Mouse (Mus musculus) embryonic facial prominence, embryonic 12.5 days (tissue): ENCODE measurements around the gene Uba52. TPM values are rescaled to one million over a fixed set of nuclear protein-coding genes. Genes with fewer than 3 reads are reported as not detected.
A peak's percentile ranks its signal among the peaks of the same experiment; 100 is the strongest.

ENCODE experiments used
- ATAC-seq: fragments of 200-750 bp; cut with Nextera tagmentation; 2 replicates; pipeline ENCODE4 v1.8.0; 2017; ENCODE audit not compliant: insufficient number of reproducible peaks, insufficient read depth, low FRiP score, low TSS enrichment
- H3K27ac ChIP-seq: fragments of 300-500 bp; sonication (generic); 2 replicates; pipeline ENCODE4 v1.5.1; 2016; ENCODE audit warnings: mild to moderate bottlenecking
- H3K27me3 ChIP-seq: fragments of 300-500 bp; sonication (generic); 2 replicates; pipeline ENCODE4 v1.6.1; 2016; ENCODE audit warnings: mild to moderate bottlenecking, moderate library complexity
- H3K36me3 ChIP-seq: fragments of 300-500 bp; sonication (generic); 2 replicates; pipeline ENCODE4 v1.6.1; 2016; ENCODE audit warnings: mild to moderate bottlenecking
- H3K4me1 ChIP-seq: fragments of 300-500 bp; sonication (generic); 2 replicates; pipeline ENCODE4 v1.6.1; 2016
- H3K4me2 ChIP-seq: fragments of 300-500 bp; sonication (generic); replicated peaks from 2 replicates; pipeline ENCODE4 v1.6.1; 2016; ENCODE audit warnings: mild to moderate bottlenecking, moderate library complexity
- H3K4me3 ChIP-seq: fragments of 300-500 bp; sonication (generic); 2 replicates; pipeline ENCODE4 v1.5.1; 2016; ENCODE audit warnings: mild to moderate bottlenecking
- H3K9ac ChIP-seq: fragments of 300-500 bp; sonication (generic); 2 replicates; pipeline ENCODE4 v1.6.1; 2016; ENCODE audit warnings: mild to moderate bottlenecking, moderate library complexity
- H3K9me3 ChIP-seq: fragments of 300-500 bp; sonication (generic); 2 replicates; pipeline ENCODE4 v1.6.1; 2016; ENCODE audit warnings: mild to moderate bottlenecking, moderate library complexity
- WGBS: fragments of 180-500 bp; shearing (Covaris S2); methylation state at CpG from one replicate; pipeline ENCODE4 v1.1.7; 2016; 5-methylcytosine and 5-hydroxymethylcytosine counted together
- polyA plus RNA-seq: library from polyadenylated mRNA; unstranded; fragments of >200 nt; fragmentation: Nextera tagmentation; extraction: Ambion mirVana; gene quantifications from 2 replicates; pipeline ENCODE4 v1.2.1, GENCODE M21; 2016

Uba52 gene
- polyA plus RNA-seq, 1 experiment from 2014 or later, result 863 TPM

GRCm38 (mm10) chr8:70489576-70489975, 21.0 kb downstream of the Uba52 start:
- peaks cover 92% of the 10 kb centered on the region for H3K27me3 ChIP-seq

GRCm38 (mm10) chr8:70488931-70489470, 21.6 kb downstream of the Uba52 start:
- peaks cover 73% of the 10 kb centered on the region for H3K4me1 ChIP-seq
- peak overlapping the region; percentile 31 for H3K27ac ChIP-seq
- peaks cover 87% of the 10 kb centered on the region for H3K27me3 ChIP-seq

More at GRCm38 (mm10) chr8:70489576-70489975, 21.0 kb downstream of the Uba52 start:
- peak overlapping the region; percentile 72 for H3K4me2 ChIP-seq
- peaks cover 79% of the 10 kb centered on the region for H3K4me1 ChIP-seq
- no peaks in the 10 kb centered on the region for H3K9me3 ChIP-seq
- peak overlapping the region; percentile 31; the same call in 1 of the 2 replicates for H3K27ac ChIP-seq
- H3K36me3 ChIP-seq, result no peaks in the 10 kb centered on the region
- whole genome bisulfite sequencing, result under 1% methylated on average over 23 of the region's 41 CpGs
- peak overlapping the region; percentile 36; the same call in 1 of the 2 replicates for H3K9ac ChIP-seq
- ATAC-seq, result no peak
- peak overlapping the region; percentile 30 for H3K4me3 ChIP-seq

GRCm38 (mm10) chr8:70487993-70488796, 22.4 kb downstream of the Uba52 start:
- no peak for ATAC-seq
- Histone ChIP-seq H3K27ac (peak overlapping the region; percentile 4; the same call in 1 of the 2 replicates), H3K9ac (peak overlapping the region; percentile 17; the same call in 1 of the 2 replicates), H3K4me3 (peak overlapping the region; percentile 30), H3K9me3 (no peaks in the 10 kb centered on the region), H3K4me1 (peaks cover 65% of the 10 kb centered on the region), H3K4me2 (peak overlapping the region; percentile 72), H3K36me3 (no peaks in the 10 kb centered on the region), H3K27me3 (peaks cover 80% of the 10 kb centered on the region)
- WGBS, result 3% methylated on average over 55 of the region's 55 CpGs

More at GRCm38 (mm10) chr8:70488931-70489470, 21.6 kb downstream of the Uba52 start:
- WGBS, result under 1% methylated on average over 14 of the region's 14 CpGs
- Histone ChIP-seq H3K9ac (peak overlapping the region; percentile 36; the same call in 1 of the 2 replicates), H3K4me2 (peak overlapping the region; percentile 72), H3K9me3 (no peaks in the 10 kb centered on the region), H3K4me3 (peak overlapping the region; percentile 30), H3K36me3 (no peaks in the 10 kb centered on the region)
- no peak for ATAC-seq

GRCm38 (mm10) chr8:70486941-70487520, 23.6 kb downstream of the Uba52 start, which contains the start of gene Tmem59l:
Gene Tmem59l, minus strand, starts transcription at chr8:70487358.
- ATAC-seq, result no peak
- Histone ChIP-seq H3K4me2 (peak within 1 kb of the TSS; percentile 72), H3K27ac (peak within 1 kb of the TSS; percentile 4; the same call in 1 of the 2 replicates), H3K36me3 (no peaks in the 10 kb centered on the region), H3K4me3 (peak within 1 kb of the TSS; percentile 39), H3K27me3 (peaks cover 72% of the 10 kb centered on the region), H3K9ac (peak within 1 kb of the TSS; percentile 38), H3K9me3 (no peaks in the 10 kb centered on the region), H3K4me1 (peaks cover 55% of the 10 kb centered on the region)
- WGBS, result 5% methylated on average over 33 of the region's 33 CpGs

GRCm38 (mm10) chr8:70486191-70486681, 24.4 kb downstream of the Uba52 start:
- ATAC-seq, result no peak
- 42% methylated on average over 7 of the region's 7 CpGs for WGBS
- peaks cover 47% of the 10 kb centered on the region for H3K4me1 ChIP-seq
- no peak overlapping the region for H3K27ac ChIP-seq
- H3K36me3 ChIP-seq, result no peaks in the 10 kb centered on the region
- no peaks in the 10 kb centered on the region for H3K9me3 ChIP-seq
- H3K4me2 ChIP-seq, result 0 out of 2 replicates have a peak overlapping the region, but pooled peaks have one; percentile 72
- peaks cover 65% of the 10 kb centered on the region for H3K27me3 ChIP-seq
- H3K4me3 ChIP-seq, result no peak overlapping the region
- no peak overlapping the region for H3K9ac ChIP-seq

- Histone ChIP-seq H3K9me3 (no peaks in the 10 kb centered on the region), H3K4me2 (no peak overlapping the region), H3K27me3 (peaks cover 32% of the 10 kb centered on the region), H3K27ac (no peak overlapping the region), H3K4me3 (no peak overlapping the region), H3K36me3 (no peaks in the 10 kb centered on the region), H3K9ac (no peak overlapping the region), H3K4me1 (peaks cover 18% of the 10 kb centered on the region)
- ATAC-seq, result no peak
- whole genome bisulfite sequencing, result 61% methylated on average over 2 of the region's 2 CpGs
Measured at GRCm38 (mm10) chr8:70482943-70483342, 27.7 kb downstream of the Uba52 start.

GRCm38 (mm10) chr8:70481908-70482307, 28.7 kb downstream of the Uba52 start:
- Histone ChIP-seq H3K27me3 (peaks cover 22% of the 10 kb centered on the region), H3K36me3 (no peaks in the 10 kb centered on the region), H3K27ac (no peak overlapping the region), H3K9ac (no peak overlapping the region), H3K4me3 (no peak overlapping the region), H3K4me2 (no peak overlapping the region), H3K9me3 (no peaks in the 10 kb centered on the region), H3K4me1 (peaks cover 18% of the 10 kb centered on the region)
- 77% methylated on average over 3 of the region's 3 CpGs for WGBS
- no peak for ATAC-seq

- Histone ChIP-seq H3K4me1 (peaks cover 19% of the 10 kb centered on the region), H3K4me2 (peak overlapping the region; percentile 75), H3K9ac (peak overlapping the region; percentile 16; the same call in 1 of the 2 replicates), H3K27ac (0 out of 2 replicates have a peak overlapping the region, but pooled peaks have one; percentile 0), H3K9me3 (no peaks in the 10 kb centered on the region), H3K4me3 (peak overlapping the region; percentile 63), H3K36me3 (no peaks in the 10 kb centered on the region), H3K27me3 (0 out of 2 replicates have a peak, but pooled peaks cover 2% of the 10 kb centered on the region)
- WGBS, result 2% methylated on average over 21 of the region's 21 CpGs
- peak; percentile 65 for ATAC-seq
Measured at GRCm38 (mm10) chr8:70477269-70477982, 33.2 kb downstream of the Uba52 start.

- H3K9me3 ChIP-seq, result no peaks in the 10 kb centered on the region
- H3K4me2 ChIP-seq, result peak within 1 kb of the TSS; percentile 75
- H3K36me3 ChIP-seq, result no peaks in the 10 kb centered on the region
- peak within 1 kb of the TSS; percentile 82 for H3K9ac ChIP-seq
- no peaks in the 10 kb centered on the region for H3K27me3 ChIP-seq
- H3K4me3 ChIP-seq, result peak within 1 kb of the TSS; percentile 63
- under 1% methylated on average over 53 of the region's 53 CpGs for WGBS
- peaks cover 19% of the 10 kb centered on the region for H3K4me1 ChIP-seq
- H3K27ac ChIP-seq, result peak within 1 kb of the TSS; percentile 26; the same call in 1 of the 2 replicates
- peak; percentile 64 for ATAC-seq
Measured at GRCm38 (mm10) chr8:70476333-70477268, 34.0 kb downstream of the Uba52 start, which contains the start of gene Klhl26. Gene Klhl26, minus strand, starts transcription at chr8:70476968.

GRCm38 (mm10) chr8:70471856-70472255, 38.7 kb downstream of the Uba52 start:
- Histone ChIP-seq H3K4me3 (no peak overlapping the region), H3K9me3 (no peaks in the 10 kb centered on the region), H3K27me3 (no peaks in the 10 kb centered on the region), H3K27ac (no peak overlapping the region), H3K36me3 (0 out of 2 replicates have a peak, but pooled peaks cover 2% of the 10 kb centered on the region), H3K4me1 (peaks cover 23% of the 10 kb centered on the region), H3K9ac (no peak overlapping the region), H3K4me2 (no peak overlapping the region)
- WGBS, result 94% methylated on average over 7 of the region's 7 CpGs
- no peak for ATAC-seq
